Mouse (Mus musculus): ENCODE measurements around the gene Dhx32. TPM values are rescaled to one million over a fixed set of nuclear protein-coding genes. Genes with fewer than 3 reads are reported as not detected.

Dhx32 gene
- polyA plus RNA-seq, 1 experiment from 2014 or later: 22.6 TPM

- no peaks in the 10 kb centered on the region for H3K4me1 ChIP-seq (ENCODE audit: insufficient read depth)
- 0 out of 2 replicates have a peak, but pooled peaks cover 4% of the 10 kb centered on the region for H3K36me3 ChIP-seq (ENCODE audit: insufficient read depth)
- no peak for TF ChIP-seq CTCF (IDR thresholded peaks at IDR 0.05; ENCODE audit: low read depth)
- H3K9me3 ChIP-seq (ENCODE audit: low read depth, low read length): no peaks in the 10 kb centered on the region
- no peak overlapping the region for H3K27ac ChIP-seq (ENCODE audit: low read depth)
- DNase-seq: no peak
- ATAC-seq (ENCODE audit: insufficient read depth): no peak
- no peak overlapping the region for H3K9ac ChIP-seq
- no peaks in the 10 kb centered on the region for H3K27me3 ChIP-seq (ENCODE audit: insufficient read depth, low read length)
- 66% methylated on average over 11 of the region's 11 CpGs for WGBS
- H3K4me3 ChIP-seq (ENCODE audit: low read depth, low read length): no peak overlapping the region
- no peak overlapping the region for H3K4me2 ChIP-seq
Measured at GRCm38 (mm10) chr7:133730324-133731191, 52.0 kb downstream of the Dhx32 start.

- Histone ChIP-seq H3K4me3 (ENCODE audit: low read depth, low read length) (no peak overlapping the region), H3K27me3 (ENCODE audit: insufficient read depth, low read length) (no peaks in the 10 kb centered on the region), H3K27ac (ENCODE audit: low read depth) (no peak overlapping the region), H3K4me1 (ENCODE audit: insufficient read depth) (no peaks in the 10 kb centered on the region), H3K9ac (no peak overlapping the region), H3K9me3 (ENCODE audit: low read depth, low read length) (no peaks in the 10 kb centered on the region), H3K4me2 (no peak overlapping the region), H3K36me3 (ENCODE audit: insufficient read depth) (peaks cover 8% of the 10 kb centered on the region; the same call in 1 of the 2 replicates)
- TF ChIP-seq CTCF (IDR thresholded peaks at IDR 0.05; ENCODE audit: low read depth): no peak
- no peak for ATAC-seq (ENCODE audit: insufficient read depth)
- WGBS: 72% methylated on average over 5 of the region's 5 CpGs
- no peak for DNase-seq
Measured at GRCm38 (mm10) chr7:133729351-133729750, 53.2 kb downstream of the Dhx32 start.

DNA sequence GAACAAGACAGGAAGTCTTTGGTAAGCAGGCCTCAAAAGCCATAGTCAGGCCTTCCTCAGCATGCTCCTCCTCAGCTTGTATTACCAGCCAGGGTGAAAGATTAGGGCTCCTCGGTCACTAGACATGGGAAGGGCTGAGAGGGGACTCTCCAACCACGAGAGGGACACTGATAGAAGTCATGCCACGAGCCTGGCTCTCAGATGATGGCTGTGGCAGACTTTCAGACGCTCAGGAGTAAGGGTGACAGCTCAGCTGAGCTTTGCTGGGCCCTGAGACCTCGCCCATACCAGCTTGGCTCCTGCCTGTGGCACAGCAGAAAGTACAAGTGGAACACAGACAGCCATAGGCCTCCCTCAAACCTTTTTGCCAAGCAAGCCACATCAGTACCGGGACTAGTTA, 55.5 kb downstream of the Dhx32 start:
- H3K4me1 ChIP-seq (ENCODE audit: insufficient read depth): no peaks in the 10 kb centered on the region
- ATAC-seq (ENCODE audit: insufficient read depth) (no peak), DNase-seq (no peak)
- no peaks in the 10 kb centered on the region for H3K27me3 ChIP-seq (ENCODE audit: insufficient read depth, low read length)
- 63% methylated on average over 6 of the region's 6 CpGs for WGBS
- no peak overlapping the region for H3K4me2 ChIP-seq
- no peak overlapping the region for H3K27ac ChIP-seq (ENCODE audit: low read depth)
- H3K36me3 ChIP-seq (ENCODE audit: insufficient read depth): peaks cover 16% of the 10 kb centered on the region
- no peak for TF ChIP-seq CTCF (IDR thresholded peaks at IDR 0.05; ENCODE audit: low read depth)
- no peak overlapping the region for H3K9ac ChIP-seq
- no peak overlapping the region for H3K4me3 ChIP-seq (ENCODE audit: low read depth, low read length)
- H3K9me3 ChIP-seq (ENCODE audit: low read depth, low read length): no peaks in the 10 kb centered on the region

- Histone ChIP-seq H3K9ac (no peak overlapping the region), H3K27ac (ENCODE audit: low read depth) (no peak overlapping the region), H3K9me3 (ENCODE audit: low read depth, low read length) (no peaks in the 10 kb centered on the region), H3K4me1 (ENCODE audit: insufficient read depth) (no peaks in the 10 kb centered on the region), H3K4me3 (ENCODE audit: low read depth, low read length) (no peak overlapping the region), H3K27me3 (ENCODE audit: insufficient read depth, low read length) (no peaks in the 10 kb centered on the region), H3K4me2 (no peak overlapping the region), H3K36me3 (ENCODE audit: insufficient read depth) (peaks cover 30% of the 10 kb centered on the region)
- TF ChIP-seq CTCF (IDR thresholded peaks at IDR 0.05; ENCODE audit: low read depth): no peak
- 68% methylated on average over 10 of the region's 10 CpGs for WGBS
- peak; percentile 42 for DNase-seq
- no peak for ATAC-seq (ENCODE audit: insufficient read depth)
Measured at GRCm38 (mm10) chr7:133725571-133725970, 57.0 kb downstream of the Dhx32 start.

- H3K9ac ChIP-seq: no peak overlapping the region
- H3K36me3 ChIP-seq (ENCODE audit: insufficient read depth): peaks cover 36% of the 10 kb centered on the region
- ATAC-seq (ENCODE audit: insufficient read depth) (no peak), DNase-seq (no peak)
- H3K4me1 ChIP-seq (ENCODE audit: insufficient read depth): no peaks in the 10 kb centered on the region
- 81% methylated on average over 10 of the region's 10 CpGs for WGBS
- H3K9me3 ChIP-seq (ENCODE audit: low read depth, low read length): no peaks in the 10 kb centered on the region
- no peak overlapping the region for H3K4me2 ChIP-seq
- no peaks in the 10 kb centered on the region for H3K27me3 ChIP-seq (ENCODE audit: insufficient read depth, low read length)
- no peak for TF ChIP-seq CTCF (IDR thresholded peaks at IDR 0.05; ENCODE audit: low read depth)
- no peak overlapping the region for H3K27ac ChIP-seq (ENCODE audit: low read depth)
- H3K4me3 ChIP-seq (ENCODE audit: low read depth, low read length): no peak overlapping the region
Measured at GRCm38 (mm10) chr7:133724844-133725243, 57.7 kb downstream of the Dhx32 start.

DNA sequence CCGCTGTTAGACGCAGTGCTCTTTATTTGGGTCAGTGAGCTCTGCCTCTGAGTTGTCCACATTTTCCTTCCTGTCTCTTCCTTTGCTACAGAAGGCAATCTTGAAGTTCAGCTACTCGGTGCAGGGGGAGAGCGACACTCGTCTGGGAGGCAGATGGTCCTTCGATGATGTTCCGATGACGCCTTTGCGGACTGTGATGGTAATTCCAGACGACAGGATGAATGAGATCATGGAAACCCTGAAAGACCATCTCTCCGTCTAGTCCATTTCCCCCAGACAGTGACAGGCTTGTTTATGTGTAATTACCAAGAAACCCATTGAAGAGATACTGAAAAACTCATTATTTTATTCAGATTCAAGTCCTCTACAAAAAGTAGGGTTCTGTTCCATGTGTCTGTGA, 61.9 kb downstream of the Dhx32 start:
- Histone ChIP-seq H3K4me1 (ENCODE audit: insufficient read depth) (no peaks in the 10 kb centered on the region), H3K4me2 (no peak overlapping the region), H3K27ac (ENCODE audit: low read depth) (no peak overlapping the region), H3K9ac (no peak overlapping the region), H3K27me3 (ENCODE audit: insufficient read depth, low read length) (no peaks in the 10 kb centered on the region), H3K36me3 (ENCODE audit: insufficient read depth) (peaks cover 79% of the 10 kb centered on the region), H3K4me3 (ENCODE audit: low read depth, low read length) (no peak overlapping the region), H3K9me3 (ENCODE audit: low read depth, low read length) (no peaks in the 10 kb centered on the region)
- ATAC-seq (ENCODE audit: insufficient read depth): no peak
- no peak for TF ChIP-seq CTCF (IDR thresholded peaks at IDR 0.05; ENCODE audit: low read depth)
- no peak for DNase-seq
- WGBS: 82% methylated on average over 11 of the region's 11 CpGs

DNA sequence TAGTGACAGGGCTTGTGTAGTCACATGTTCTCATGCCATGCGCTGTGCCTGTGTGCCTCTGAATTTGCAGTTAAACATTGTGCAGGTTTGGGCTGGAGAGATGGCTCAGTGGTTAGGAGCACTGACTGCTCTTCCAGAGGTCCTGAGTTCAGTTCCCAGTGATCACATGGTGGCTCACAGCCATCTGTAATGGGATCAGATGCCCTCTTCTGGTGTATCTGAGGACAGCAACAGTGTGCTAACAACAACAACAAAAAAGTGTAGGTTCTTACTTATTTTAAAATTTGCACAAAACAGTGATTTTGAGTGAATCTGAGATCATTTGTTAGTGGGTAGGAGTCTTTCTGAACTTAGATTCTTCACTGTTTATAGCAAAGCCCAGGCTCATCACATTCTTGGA, 63.9 kb downstream of the Dhx32 start:
- Histone ChIP-seq H3K4me3 (ENCODE audit: low read depth, low read length) (no peak overlapping the region), H3K4me1 (ENCODE audit: insufficient read depth) (no peaks in the 10 kb centered on the region), H3K27ac (ENCODE audit: low read depth) (no peak overlapping the region), H3K9ac (no peak overlapping the region), H3K4me2 (no peak overlapping the region), H3K27me3 (ENCODE audit: insufficient read depth, low read length) (no peaks in the 10 kb centered on the region), H3K36me3 (ENCODE audit: insufficient read depth) (peaks cover 96% of the 10 kb centered on the region), H3K9me3 (ENCODE audit: low read depth, low read length) (no peaks in the 10 kb centered on the region)
- TF ChIP-seq CTCF (IDR thresholded peaks at IDR 0.05; ENCODE audit: low read depth): peak; percentile 11; the same call in 1 of the 2 replicates
- no peak for ATAC-seq (ENCODE audit: insufficient read depth)
- 92% methylated on average over 1 of the region's 1 CpGs for WGBS
- DNase-seq: no peak
